Mouse (Mus musculus): ENCODE measurements at regions not wholly inside any gene's neighbourhood (a gene's known extent, or its start where the extent isn't known, plus 50 kb on each side); places are given as distances from the start of the nearest gene placed in this dataset.

DNA sequence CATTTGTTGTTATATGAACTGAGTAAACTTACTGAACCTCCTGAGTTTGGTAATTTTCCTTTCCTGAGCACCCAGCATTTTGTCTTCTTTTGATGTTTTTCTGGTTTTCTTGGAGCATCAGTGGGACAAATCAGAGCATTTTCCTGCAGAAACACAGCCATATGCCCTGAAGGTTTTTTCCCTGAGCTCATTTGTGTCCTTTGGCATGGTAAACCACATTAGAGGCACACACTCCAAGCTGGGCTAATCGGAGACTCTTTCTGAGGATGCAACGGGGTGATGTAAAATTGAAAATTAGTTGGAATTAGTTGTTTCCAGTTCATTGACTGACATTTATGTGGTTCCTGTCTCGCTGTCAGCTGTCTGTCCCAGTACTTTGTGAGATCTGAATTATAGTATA lies 260.8 kb upstream of the Nrp1 start:
- no peak for TF ChIP-seq E2F4 (IDR thresholded peaks at IDR 0.05; ENCODE audit: insufficient read depth)
- TF ChIP-seq POLR2A (IDR thresholded peaks at IDR 0.05; ENCODE audit: insufficient read length, low read depth) = no peak
- no peak for TF ChIP-seq USF1 (IDR thresholded peaks at IDR 0.05; ENCODE audit: low read depth)
- no peak for TF ChIP-seq CEBPB (IDR thresholded peaks at IDR 0.05; ENCODE audit: insufficient read depth, poor library complexity, severe bottlenecking)
- TF ChIP-seq MYOD1 (IDR thresholded peaks at IDR 0.05; ENCODE audit: control insufficient read depth in 1 of 3, insufficient read length in 2 of 3, low read depth in 2 of 3) = no peak
- TF ChIP-seq POLR2AphosphoS2 (IDR thresholded peaks at IDR 0.05; ENCODE audit: insufficient read length, low read depth) = no peak

Data from myocyte (in vitro differentiated cells).